Mouse (Mus musculus): ENCODE results near the gene Rreb1. TPM values are rescaled to one million over a fixed set of nuclear protein-coding genes. Genes with fewer than 3 reads are reported as not detected.
A peak's percentile ranks its signal among the peaks of the same experiment; 100 is the strongest.

The Rreb1 gene
- polyA plus RNA-seq, 1 experiment, result 31.5 TPM

GRCm38 (mm10) chr13:37962541-37962940 lies 184.3 kb downstream of the Rreb1 start:
- Histone ChIP-seq H3K4me3 (ENCODE audit: low read depth, low read length) (no peak overlapping the region), H3K27me3 (ENCODE audit: control insufficient read depth, insufficient read depth, low read length, poor library complexity, severe bottlenecking) (no peaks in the 10 kb centered on the region), H3K9ac (ENCODE audit: low read depth, poor library complexity, severe bottlenecking) (no peak overlapping the region), H3K27ac (ENCODE audit: insufficient read depth, low read length) (no peak overlapping the region), H3K4me1 (ENCODE audit: control insufficient read depth, insufficient read depth, low read length) (peaks cover 7% of the 10 kb centered on the region), H3K9me3 (replicated peaks; ENCODE audit: control insufficient read depth, insufficient read depth, low read length, poor library complexity, severe bottlenecking) (no peaks in the 10 kb centered on the region), H3K36me3 (ENCODE audit: control insufficient read depth, insufficient read depth, low read length, poor library complexity, severe bottlenecking) (no peaks in the 10 kb centered on the region)
- TF ChIP-seq CTCF (IDR thresholded peaks at IDR 0.05; ENCODE audit: low read depth, low read length), result no peak
- TF ChIP-seq EP300 (IDR thresholded peaks at IDR 0.05; ENCODE audit: insufficient read depth, low read depth, low read length), result no peak
- no peak for TF ChIP-seq POLR2A (IDR thresholded peaks at IDR 0.05; ENCODE audit: insufficient read depth, low read length)

DNA sequence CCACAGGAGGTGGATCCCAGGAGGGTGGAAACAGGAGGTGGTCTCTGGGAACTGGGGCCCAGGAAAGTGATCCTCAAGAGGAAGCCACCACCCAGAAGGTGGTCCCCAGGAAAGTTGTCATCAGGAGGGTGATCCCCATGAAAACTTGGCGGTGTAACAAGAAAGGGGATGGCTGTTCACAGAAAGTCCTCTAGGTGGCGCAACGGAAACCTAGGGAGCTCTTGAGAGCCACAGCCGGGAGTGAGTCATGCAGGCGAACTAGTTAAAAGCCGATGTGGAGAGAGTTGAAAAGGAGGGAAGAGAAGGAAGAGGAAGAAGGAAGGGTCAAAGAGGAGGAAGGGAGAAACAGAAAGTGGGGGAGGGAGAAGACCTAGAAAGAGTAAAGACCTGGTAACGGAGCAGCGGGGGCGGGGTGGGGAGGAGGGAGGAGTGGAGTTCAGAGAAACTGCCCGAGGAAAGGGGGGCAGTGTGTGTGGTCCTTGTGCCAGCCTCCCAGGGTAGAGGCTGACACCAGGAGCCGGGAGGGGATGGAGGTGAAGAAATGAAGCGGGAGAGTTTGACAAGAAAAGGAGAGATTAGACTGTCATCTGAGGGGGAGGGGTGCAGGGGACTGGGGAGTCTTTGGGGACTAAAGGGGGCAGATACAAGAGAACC lies 185.3 kb downstream of the Rreb1 start:
- H3K36me3 ChIP-seq (ENCODE audit: control insufficient read depth, insufficient read depth, low read length, poor library complexity, severe bottlenecking), result no peaks in the 10 kb centered on the region
- peak overlapping the region; percentile 45 for H3K4me3 ChIP-seq (ENCODE audit: low read depth, low read length)
- TF ChIP-seq POLR2A (IDR thresholded peaks at IDR 0.05; ENCODE audit: insufficient read depth, low read length), result no peak
- TF ChIP-seq CTCF (IDR thresholded peaks at IDR 0.05; ENCODE audit: low read depth, low read length), result peak; percentile 69
- TF ChIP-seq EP300 (IDR thresholded peaks at IDR 0.05; ENCODE audit: insufficient read depth, low read depth, low read length), result no peak
- H3K27me3 ChIP-seq (ENCODE audit: control insufficient read depth, insufficient read depth, low read length, poor library complexity, severe bottlenecking), result no peaks in the 10 kb centered on the region
- no peak overlapping the region for H3K27ac ChIP-seq (ENCODE audit: insufficient read depth, low read length)
- H3K9me3 ChIP-seq (replicated peaks; ENCODE audit: control insufficient read depth, insufficient read depth, low read length, poor library complexity, severe bottlenecking), result no peaks in the 10 kb centered on the region
- peak overlapping the region; percentile 54; the same call in 1 of the 2 replicates for H3K9ac ChIP-seq (ENCODE audit: low read depth, poor library complexity, severe bottlenecking)
- H3K4me1 ChIP-seq (ENCODE audit: control insufficient read depth, insufficient read depth, low read length), result peaks cover 7% of the 10 kb centered on the region

GRCm38 (mm10) chr13:37964128-37965087 lies 186.2 kb downstream of the Rreb1 start:
- no peaks in the 10 kb centered on the region for H3K27me3 ChIP-seq (ENCODE audit: control insufficient read depth, insufficient read depth, low read length, poor library complexity, severe bottlenecking)
- H3K4me3 ChIP-seq (ENCODE audit: low read depth, low read length), result peak overlapping the region; percentile 23; the same call in 1 of the 2 replicates
- peaks cover 7% of the 10 kb centered on the region for H3K4me1 ChIP-seq (ENCODE audit: control insufficient read depth, insufficient read depth, low read length)
- no peaks in the 10 kb centered on the region for H3K9me3 ChIP-seq (replicated peaks; ENCODE audit: control insufficient read depth, insufficient read depth, low read length, poor library complexity, severe bottlenecking)
- H3K27ac ChIP-seq (ENCODE audit: insufficient read depth, low read length), result no peak overlapping the region
- H3K36me3 ChIP-seq (ENCODE audit: control insufficient read depth, insufficient read depth, low read length, poor library complexity, severe bottlenecking), result no peaks in the 10 kb centered on the region
- no peak overlapping the region for H3K9ac ChIP-seq (ENCODE audit: low read depth, poor library complexity, severe bottlenecking)
- TF ChIP-seq POLR2A (IDR thresholded peaks at IDR 0.05; ENCODE audit: insufficient read depth, low read length) (no peak), EP300 (IDR thresholded peaks at IDR 0.05; ENCODE audit: insufficient read depth, low read depth, low read length) (no peak)

GRCm38 (mm10) chr13:37965126-37965914 lies 187.1 kb downstream of the Rreb1 start:
- Histone ChIP-seq H3K4me1 (ENCODE audit: control insufficient read depth, insufficient read depth, low read length) (peaks cover 7% of the 10 kb centered on the region), H3K27ac (ENCODE audit: insufficient read depth, low read length) (peak overlapping the region; percentile 78)

GRCm38 (mm10) chr13:37966256-37967051 lies 188.3 kb downstream of the Rreb1 start:
- no peaks in the 10 kb centered on the region for H3K36me3 ChIP-seq (ENCODE audit: control insufficient read depth, insufficient read depth, low read length, poor library complexity, severe bottlenecking)
- no peaks in the 10 kb centered on the region for H3K9me3 ChIP-seq (replicated peaks; ENCODE audit: control insufficient read depth, insufficient read depth, low read length, poor library complexity, severe bottlenecking)
- H3K4me3 ChIP-seq (ENCODE audit: low read depth, low read length), result no peak overlapping the region
- H3K27ac ChIP-seq (ENCODE audit: insufficient read depth, low read length), result peak overlapping the region; percentile 78; the same call in 1 of the 2 replicates
- H3K9ac ChIP-seq (ENCODE audit: low read depth, poor library complexity, severe bottlenecking), result peak overlapping the region; percentile 52
- TF ChIP-seq CTCF (IDR thresholded peaks at IDR 0.05; ENCODE audit: low read depth, low read length) (no peak), EP300 (IDR thresholded peaks at IDR 0.05; ENCODE audit: insufficient read depth, low read depth, low read length) (no peak), POLR2A (IDR thresholded peaks at IDR 0.05; ENCODE audit: insufficient read depth, low read length) (no peak)
- no peaks in the 10 kb centered on the region for H3K27me3 ChIP-seq (ENCODE audit: control insufficient read depth, insufficient read depth, low read length, poor library complexity, severe bottlenecking)
- peaks cover 7% of the 10 kb centered on the region for H3K4me1 ChIP-seq (ENCODE audit: control insufficient read depth, insufficient read depth, low read length)

More at GRCm38 (mm10) chr13:37965126-37965914, 187.1 kb downstream of the Rreb1 start:
- H3K9me3 ChIP-seq (replicated peaks; ENCODE audit: control insufficient read depth, insufficient read depth, low read length, poor library complexity, severe bottlenecking), result no peaks in the 10 kb centered on the region
- no peak overlapping the region for H3K9ac ChIP-seq (ENCODE audit: low read depth, poor library complexity, severe bottlenecking)
- TF ChIP-seq EP300 (IDR thresholded peaks at IDR 0.05; ENCODE audit: insufficient read depth, low read depth, low read length) (no peak), POLR2A (IDR thresholded peaks at IDR 0.05; ENCODE audit: insufficient read depth, low read length) (peak; percentile 51), CTCF (IDR thresholded peaks at IDR 0.05; ENCODE audit: low read depth, low read length) (peak; percentile 83)
- no peaks in the 10 kb centered on the region for H3K36me3 ChIP-seq (ENCODE audit: control insufficient read depth, insufficient read depth, low read length, poor library complexity, severe bottlenecking)
- no peaks in the 10 kb centered on the region for H3K27me3 ChIP-seq (ENCODE audit: control insufficient read depth, insufficient read depth, low read length, poor library complexity, severe bottlenecking)
- peak overlapping the region; percentile 52 for H3K4me3 ChIP-seq (ENCODE audit: low read depth, low read length)

All from ES-Bruce4 (cell line).